Mouse (Mus musculus) activated CD4-positive, CD25-positive, alpha-beta regulatory T cell, adult 9 weeks (primary cell): ENCODE data around the gene Adam34. TPM values are rescaled to one million over a fixed set of nuclear protein-coding genes. Genes with fewer than 3 reads are reported as not detected.

Experiments used
- polyA plus RNA-seq: library from polyadenylated mRNA; unstranded; fragments of 100-300 nt; shearing (Covaris generic); gene quantifications from one replicate; pipeline ENCODE4 v1.2.1, GENCODE M21; 2017

The Adam34 gene
- not detected for polyA plus RNA-seq

GRCm38 (mm10) chr8:43709949-43710348 lies at the start of gene Adam34:
Gene Adam34, minus strand, starts transcription at chr8:43710049.

GRCm38 (mm10) chr8:43627176-43627575 lies 82.7 kb downstream of the Adam34 start, which contains the start of gene Gm5346:
Gene Gm5346, minus strand, starts transcription at chr8:43627276.

Other genes starting within 250 kb of the Adam34 start
- gene Adam26b, start 181.9 kb downstream of the Adam34 start, polyA plus RNA-seq, result not detected
- gene Adam26a, start 133.3 kb downstream of the Adam34 start, polyA plus RNA-seq, result not detected
- not detected for gene Gm5346, start 82.8 kb downstream of the Adam34 start, polyA plus RNA-seq